Comparison of ENCODE assay signal across 25 mouse cellular contexts in the genomic region with DNA sequence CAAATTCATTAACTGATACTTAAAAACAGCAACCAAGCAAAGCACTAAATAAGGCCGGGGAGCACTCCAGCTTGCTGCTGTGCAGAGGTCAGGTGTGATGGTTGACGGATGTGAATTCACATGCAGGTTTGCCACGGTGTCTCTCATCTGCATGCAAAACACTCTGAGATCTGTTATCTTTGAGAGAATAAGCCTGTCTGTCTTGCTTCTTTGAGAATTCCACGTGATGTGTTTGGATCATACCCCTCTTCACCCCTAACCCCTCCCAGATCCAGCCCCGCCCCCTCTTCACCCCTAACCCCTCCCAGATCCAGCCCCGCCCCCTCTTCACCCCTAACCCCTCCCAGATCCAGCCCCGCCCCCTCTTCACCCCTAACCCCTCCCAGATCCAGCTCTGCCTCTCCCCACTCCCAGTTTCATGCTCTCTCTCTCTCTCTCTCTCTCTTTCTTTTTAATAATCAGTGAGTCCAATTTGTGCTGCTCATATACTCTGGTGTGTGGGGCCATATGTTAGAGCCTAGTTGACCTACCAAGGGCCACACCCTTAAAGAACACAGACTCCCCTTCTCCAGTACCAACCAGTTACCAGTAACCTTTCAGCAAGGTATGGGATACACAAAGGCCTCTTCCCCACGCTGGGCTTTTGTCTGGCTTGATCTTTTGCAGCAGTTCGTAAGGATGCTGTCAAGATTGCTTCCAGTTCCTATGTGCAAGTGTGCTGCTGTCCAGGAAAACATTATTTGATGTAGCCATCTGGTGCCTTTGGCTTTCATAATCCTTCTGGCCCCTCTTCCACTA.
DNase-seq lines count a peak whose midpoint lies in the region; ATAC-seq and TF ChIP-seq lines count a peak whose summit lies in the region.
"Had no signal": no experiment of that assay in that cellular context is flagged by ENCODE, and none has a peak within 500 bp of the region (broad histone marks: within the 10 kb centered on the region; RNA-seq: fewer than 3 reads in every experiment).

No protein-coding gene starts in this region.

- H3K27me3 ChIP-seq in heart, embryonic 13.5 days (replicated peaks) = peaks cover 19% of the 10 kb centered on the region
- H3K27me3 ChIP-seq in liver, embryonic 14.5 days (ENCODE audit: control insufficient read depth, insufficient read depth, low read length) = peaks cover 24% of the 10 kb centered on the region
- H3K27me3 ChIP-seq in midbrain, embryonic 16.5 days (ENCODE audit: control insufficient read depth, insufficient read depth, low read depth, low read length) = no peaks in the 10 kb centered on the region

- H3K4me3 ChIP-seq in heart, embryonic 13.5 days = no peak overlapping the region
- H3K4me3 ChIP-seq in liver, embryonic 14.5 days (ENCODE audit: insufficient read depth in 1 of 2, low read depth in 2 of 2, low read length in 2 of 2) = peak overlapping the region; percentile 38 to 51
- H3K4me3 ChIP-seq in midbrain, embryonic 16.5 days (ENCODE audit: low read depth, low read length) = no peak overlapping the region
- H3K4me3 ChIP-seq: embryonic facial prominence, embryonic 15.5 days; hindbrain, embryonic 12.5 days; layer of hippocampus, adult 2 months; limb, embryonic 15.5 days; midbrain, embryonic 12.5 days; neural tube, embryonic 13.5 days; stomach, embryonic 15.5 days had no signal

- no peaks in the 10 kb centered on the region for H3K36me3 ChIP-seq in heart, embryonic 13.5 days
- no peaks in the 10 kb centered on the region for H3K36me3 ChIP-seq in liver, embryonic 14.5 days (replicated peaks; ENCODE audit: control insufficient read depth, insufficient read depth, low read depth)
- no peaks in the 10 kb centered on the region for H3K36me3 ChIP-seq in midbrain, embryonic 16.5 days (ENCODE audit: control insufficient read depth, insufficient read depth, low read length)
- H3K36me3 ChIP-seq: embryonic facial prominence, embryonic 15.5 days; hindbrain, embryonic 12.5 days; limb, embryonic 15.5 days; midbrain, embryonic 12.5 days; neural tube, embryonic 13.5 days; stomach, embryonic 15.5 days had no signal

- H3K9ac ChIP-seq in heart, embryonic 13.5 days = no peak overlapping the region
- H3K9ac ChIP-seq in liver, embryonic 14.5 days (replicated peaks) = peak overlapping the region; percentile 53
- no peak overlapping the region for H3K9ac ChIP-seq in midbrain, embryonic 16.5 days (ENCODE audit: low read depth, low read length)
- H3K9ac ChIP-seq: embryonic facial prominence, embryonic 15.5 days; hindbrain, embryonic 12.5 days; limb, embryonic 15.5 days; midbrain, embryonic 12.5 days; neural tube, embryonic 13.5 days; stomach, embryonic 15.5 days had no signal

- DNase-seq in heart, postnatal 25 days (ENCODE audit: low spot score) = no peak
- peak; percentile 77 for DNase-seq in ES-CJ7 (ENCODE audit: low read depth, low spot score)
- peak; percentile 74 for DNase-seq in R1 (ENCODE audit: low read depth, low spot score)
- no peak for DNase-seq in liver, embryonic 14.5 days (ENCODE audit: low read depth in 3 of 3, low spot score in 3 of 3)
- DNase-seq in left cerebral cortex, adult 18-20 months (ENCODE audit: low spot score in 2 of 2) = no peak
- DNase-seq in spleen, postnatal 4 days (ENCODE audit: low spot score in 2 of 2) = no peak
- DNase-seq: adrenal gland, postnatal 25 days; cerebellum, adult 11 months; cerebellum, postnatal 14 days; gastrocnemius, postnatal 14 days; kidney, adult 8-10 months; kidney, postnatal 14 days; layer of hippocampus, postnatal 36 days; right cerebral cortex, postnatal 25 days; thymus, adult 2 months had no signal

- peak overlapping the region; percentile 46; the same call in 1 of the 2 replicates for H3K27ac ChIP-seq in heart, embryonic 13.5 days (replicated peaks)
- peak overlapping the region; percentile 89 for H3K27ac ChIP-seq in liver, embryonic 14.5 days
- no peak overlapping the region for H3K27ac ChIP-seq in midbrain, embryonic 16.5 days (ENCODE audit: low read length)
- H3K27ac ChIP-seq: embryonic facial prominence, embryonic 15.5 days; hindbrain, embryonic 12.5 days; layer of hippocampus, adult 2 months; limb, embryonic 15.5 days; midbrain, embryonic 12.5 days; neural tube, embryonic 13.5 days; stomach, embryonic 15.5 days had no signal

- no peak for TF ChIP-seq CTCF in liver, embryonic 14.5 days (IDR thresholded peaks at IDR 0.05; ENCODE audit: low read depth)

- intact Hi-C loops in heart, postnatal 25 days (cut with DNase I) = no loop called here

- WGBS in heart, embryonic 13.5 days = 47% methylated on average over 8 of the region's 9 CpGs
- WGBS in liver, embryonic 14.5 days (ENCODE audit: insufficient replicate concordance) = 33% methylated on average over 7 of the region's 9 CpGs
- WGBS in midbrain, embryonic 16.5 days = 34% methylated on average over 8 of the region's 9 CpGs

- TF ChIP-seq EP300 in liver, embryonic 14.5 days (IDR thresholded peaks at IDR 0.05; ENCODE audit: low read depth) = no peak

- H3K9me3 ChIP-seq in heart, embryonic 13.5 days = no peaks in the 10 kb centered on the region
- no peaks in the 10 kb centered on the region for H3K9me3 ChIP-seq in liver, embryonic 14.5 days (ENCODE audit: control insufficient read depth, low read length)
- H3K9me3 ChIP-seq in midbrain, embryonic 16.5 days (replicated peaks; ENCODE audit: control insufficient read depth, low read length, poor library complexity, severe bottlenecking) = no peaks in the 10 kb centered on the region
- H3K9me3 ChIP-seq: embryonic facial prominence, embryonic 15.5 days; hindbrain, embryonic 12.5 days; limb, embryonic 15.5 days; midbrain, embryonic 12.5 days; neural tube, embryonic 13.5 days; stomach, embryonic 15.5 days had no signal

- ATAC-seq in heart, embryonic 13.5 days (ENCODE audit: extremely low read depth, insufficient number of reproducible peaks, low FRiP score, low TSS enrichment) = peak; percentile 72
- peak; percentile 37; the same call in 1 of the 2 replicates for ATAC-seq in liver, embryonic 14.5 days (ENCODE audit: insufficient read depth)
- no peak for ATAC-seq in midbrain, embryonic 16.5 days
- ATAC-seq: forebrain, embryonic 14.5 days had no signal

- peaks cover 31% of the 10 kb centered on the region for H3K4me1 ChIP-seq in heart, embryonic 13.5 days
- H3K4me1 ChIP-seq in liver, embryonic 14.5 days (replicated peaks; ENCODE audit: control insufficient read depth in 2 of 2, insufficient read depth in 2 of 2, low read length in 1 of 2) = peaks cover 39 to 52% of the 10 kb centered on the region in 2 experiments
- H3K4me1 ChIP-seq in midbrain, embryonic 16.5 days (ENCODE audit: control insufficient read depth, insufficient read depth, low read length) = peaks cover 10% of the 10 kb centered on the region
- H3K4me1 ChIP-seq: limb, embryonic 15.5 days had no signal

- peak overlapping the region; percentile 25 for H3K4me2 ChIP-seq in heart, embryonic 13.5 days
- H3K4me2 ChIP-seq in liver, embryonic 14.5 days (ENCODE audit: low read depth) = peak overlapping the region; percentile 70
- no peak overlapping the region for H3K4me2 ChIP-seq in midbrain, embryonic 16.5 days (ENCODE audit: low read length)
- H3K4me2 ChIP-seq: embryonic facial prominence, embryonic 15.5 days; hindbrain, embryonic 12.5 days; limb, embryonic 15.5 days; midbrain, embryonic 12.5 days; neural tube, embryonic 13.5 days; stomach, embryonic 15.5 days had no signal

Comparison
In these comparisons a context has a peak if more than half of its experiments do, and no peak if none do; other contexts are left out.
1. H3K4me3 ChIP-seq: peak in liver, embryonic 14.5 days (2 of 2); none in heart, embryonic 13.5 days (single experiment) and midbrain, embryonic 16.5 days (single experiment).
2. DNase-seq: peak in ES-CJ7 (single experiment) and R1 (single experiment); none in heart, postnatal 25 days (single experiment), liver, embryonic 14.5 days (0 of 3), left cerebral cortex, adult 18-20 months (0 of 2) and spleen, postnatal 4 days (0 of 2).